Mouse (Mus musculus): Measurements from ENCODE around the gene Xylt2.

Xylt2 gene

DNA sequence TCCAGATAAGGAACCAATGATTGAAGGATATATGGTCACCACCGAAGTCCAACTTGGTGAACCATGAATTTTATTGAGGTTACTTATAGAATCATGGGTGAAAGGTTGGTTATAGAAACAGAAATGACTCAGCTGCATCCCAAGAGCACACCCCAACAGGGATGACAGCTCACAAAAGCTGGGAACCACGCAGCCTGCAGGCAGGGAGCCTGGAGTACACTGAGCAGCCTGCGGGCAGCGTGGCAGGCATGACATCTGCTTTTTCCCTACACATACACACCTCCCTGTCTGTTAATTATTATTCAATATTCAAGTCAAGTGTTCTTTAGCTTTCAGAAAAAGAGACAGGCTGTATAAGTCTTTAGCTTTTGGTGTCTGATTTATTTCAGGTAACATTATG lies 62.7 kb downstream of the Xylt2 start:
- no peak for DNase-seq (ENCODE audit: low spot score)

Data from urinary bladder, postnatal 10 days (tissue).